In the genomic region with DNA sequence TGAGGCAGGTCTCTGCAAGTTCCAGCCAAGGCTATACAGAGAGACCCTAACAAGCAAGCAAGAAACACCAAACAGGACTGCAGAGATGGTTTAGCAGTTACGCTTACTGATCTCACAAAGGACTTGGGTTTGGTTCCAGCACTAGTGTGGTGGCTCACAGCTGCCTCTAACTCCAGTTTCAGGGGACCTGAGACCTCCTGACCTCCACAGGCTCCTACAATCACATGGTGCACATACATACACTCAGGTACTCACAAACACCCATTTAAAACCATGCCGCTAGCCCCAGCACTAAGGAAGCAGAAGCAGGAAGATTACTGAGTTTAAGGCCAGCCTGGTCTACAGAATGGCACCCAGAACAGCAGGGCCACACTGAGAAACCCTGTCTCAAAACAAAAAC, we compare ENCODE assay signal across 8 mouse cellular contexts. TPM values are rescaled to one million over a fixed set of nuclear protein-coding genes. Genes with fewer than 3 reads are reported as not detected.
DNase-seq lines count a peak whose midpoint lies in the region; ATAC-seq and TF ChIP-seq lines count a peak whose summit lies in the region.
"Had no signal": no experiment of that assay in that cellular context is flagged by ENCODE, and none has a peak within 500 bp of the region (broad histone marks: within the 10 kb centered on the region; RNA-seq: fewer than 3 reads in every experiment).

No protein-coding gene starts in this region.

- H3K4me2 ChIP-seq in lung, postnatal 0 days (replicated peaks; ENCODE audit: low read depth, low read length): peak overlapping the region; percentile 72; the same call in 1 of the 2 replicates
- peak overlapping the region; percentile 83 for H3K4me2 ChIP-seq in forebrain, embryonic 12.5 days
- H3K4me2 ChIP-seq in limb, embryonic 14.5 days (replicated peaks; ENCODE audit: low read depth, low read length, severe bottlenecking): peak overlapping the region; percentile 67
- H3K4me2 ChIP-seq in stomach, embryonic 15.5 days: peak overlapping the region; percentile 72

- peaks cover 4% of the 10 kb centered on the region; the same call in 1 of the 2 replicates for H3K4me1 ChIP-seq in lung, postnatal 0 days (ENCODE audit: insufficient read depth, low read depth, low read length)
- peaks cover 27% of the 10 kb centered on the region for H3K4me1 ChIP-seq in forebrain, embryonic 12.5 days
- H3K4me1 ChIP-seq in limb, embryonic 14.5 days (ENCODE audit: control insufficient read depth, insufficient read depth, low read length): peaks cover 11% of the 10 kb centered on the region
- H3K4me1 ChIP-seq in stomach, embryonic 15.5 days: peaks cover 22% of the 10 kb centered on the region

- no peaks in the 10 kb centered on the region for H3K27me3 ChIP-seq in lung, postnatal 0 days (replicated peaks; ENCODE audit: insufficient read depth, low read length)
- no peaks in the 10 kb centered on the region for H3K27me3 ChIP-seq in forebrain, embryonic 12.5 days
- H3K27me3 ChIP-seq in limb, embryonic 14.5 days (ENCODE audit: control insufficient read depth, insufficient read depth, low read length): no peaks in the 10 kb centered on the region
- H3K27me3 ChIP-seq in stomach, embryonic 15.5 days (replicated peaks): no peaks in the 10 kb centered on the region

- no peak for ATAC-seq in lung, postnatal 0 days
- no peak for ATAC-seq in forebrain, embryonic 12.5 days (ENCODE audit: low FRiP score)
- ATAC-seq in limb, embryonic 14.5 days (ENCODE audit: low FRiP score, low read depth): no peak
- no peak for ATAC-seq in stomach, embryonic 15.5 days (ENCODE audit: insufficient read depth, low FRiP score, low read depth)

- DNase-seq in lung, postnatal 0 days (ENCODE audit: low spot score): no peak
- no peak for DNase-seq in lung, postnatal 36 days
- no peak for DNase-seq in limb, embryonic 14.5 days (ENCODE audit: low spot score)
- DNase-seq in left cerebral cortex, postnatal 36 days (ENCODE audit: low spot score in 2 of 2): no peak
- DNase-seq in testis, postnatal 10 days (ENCODE audit: low spot score): no peak

- TF ChIP-seq EP300 in lung, postnatal 0 days (IDR thresholded peaks at IDR 0.05): no peak

- TF ChIP-seq CTCF in lung, postnatal 0 days (IDR thresholded peaks at IDR 0.05): no peak

- H3K9ac ChIP-seq in lung, postnatal 0 days (replicated peaks; ENCODE audit: low read depth): no peak overlapping the region
- 0 out of 2 replicates have a peak overlapping the region, but pooled peaks have one; percentile 79 for H3K9ac ChIP-seq in forebrain, embryonic 12.5 days
- H3K9ac ChIP-seq in limb, embryonic 14.5 days (ENCODE audit: low read depth, low read length, severe bottlenecking): peak overlapping the region; percentile 74; the same call in 1 of the 2 replicates
- no peak overlapping the region for H3K9ac ChIP-seq in stomach, embryonic 15.5 days

- no peaks in the 10 kb centered on the region for H3K9me3 ChIP-seq in lung, postnatal 0 days (ENCODE audit: low read length)
- no peaks in the 10 kb centered on the region for H3K9me3 ChIP-seq in forebrain, embryonic 12.5 days
- no peaks in the 10 kb centered on the region for H3K9me3 ChIP-seq in limb, embryonic 14.5 days (ENCODE audit: control insufficient read depth, low read length)
- no peaks in the 10 kb centered on the region for H3K9me3 ChIP-seq in stomach, embryonic 15.5 days

- intact Hi-C loops in left cerebral cortex, postnatal 36 days (cut with DNase I): loop anchor here (1.0 to 2.0 kb wide), 2 partner anchors 53 to 80 kb away; no protein-coding TSS in a partner anchor

- H3K4me3 ChIP-seq in lung, postnatal 0 days (ENCODE audit: low read depth, low read length): no peak overlapping the region
- peak overlapping the region; percentile 62; the same call in 1 of the 2 replicates for H3K4me3 ChIP-seq in forebrain, embryonic 12.5 days (replicated peaks)
- peak overlapping the region; percentile 72 for H3K4me3 ChIP-seq in limb, embryonic 14.5 days (replicated peaks; ENCODE audit: low read length)
- peak overlapping the region; percentile 67; the same call in 1 of the 2 replicates for H3K4me3 ChIP-seq in stomach, embryonic 15.5 days (replicated peaks)

- H3K36me3 ChIP-seq in lung, postnatal 0 days (ENCODE audit: insufficient read depth, low read length): no peaks in the 10 kb centered on the region
- H3K36me3 ChIP-seq in forebrain, embryonic 12.5 days (replicated peaks): peaks cover 13% of the 10 kb centered on the region
- peaks cover 11% of the 10 kb centered on the region for H3K36me3 ChIP-seq in limb, embryonic 14.5 days (ENCODE audit: control insufficient read depth, insufficient read depth, low read length)
- 0 out of 2 replicates have a peak, but pooled peaks cover 3% of the 10 kb centered on the region for H3K36me3 ChIP-seq in stomach, embryonic 15.5 days

- WGBS in lung, postnatal 0 days: 85% methylated on average over 2 of the region's 2 CpGs
- WGBS in forebrain, embryonic 12.5 days: 81% methylated on average over 2 of the region's 2 CpGs
- 88% methylated on average over 2 of the region's 2 CpGs for WGBS in limb, embryonic 14.5 days
- 88% methylated on average over 2 of the region's 2 CpGs for WGBS in stomach, embryonic 15.5 days

- H3K27ac ChIP-seq in lung, postnatal 0 days (ENCODE audit: low read length): no peak overlapping the region
- H3K27ac ChIP-seq in forebrain, embryonic 12.5 days: no peak overlapping the region
- no peak overlapping the region for H3K27ac ChIP-seq in limb, embryonic 14.5 days (replicated peaks; ENCODE audit: low read depth, low read length)
- no peak overlapping the region for H3K27ac ChIP-seq in stomach, embryonic 15.5 days

- TF ChIP-seq POLR2A in limb, embryonic 14.5 days (IDR thresholded peaks at IDR 0.05; ENCODE audit: borderline replicate concordance, extremely low read depth, insufficient read depth, insufficient read length): no peak

RNA-seq across cellular contexts. Expression of a gene that starts 0.8 kb away (rescaled TPM):
- 16.6 and 20.7 TPM in 2 replicates for polyA plus RNA-seq in lung, postnatal 0 days (2015; fragmentation: Nextera tagmentation; extraction: Ambion mirVana)
- polyA plus RNA-seq in forebrain, embryonic 12.5 days (2016; fragmentation: Nextera tagmentation; extraction: Ambion mirVana): 76.8 and 80.4 TPM in 2 replicates
- polyA plus RNA-seq in limb, embryonic 14.5 days (2012; rRNA removed): 87.9 and 109 TPM in 2 replicates
- polyA plus RNA-seq in limb, embryonic 14.5 days (2014; fragmentation: Nextera tagmentation; extraction: Ambion mirVana): 65.8 and 66.3 TPM in 2 replicates
- polyA plus RNA-seq in stomach, embryonic 15.5 days (2015; fragmentation: Nextera tagmentation; extraction: Ambion mirVana): 60.9 and 64.2 TPM in 2 replicates
- 1 to 10 TPM; 4.6 to 5.5 TPM for total RNA-seq in left cerebral cortex, postnatal 36 days (2021)

RNA-seq across cellular contexts. Expression of a gene that starts 21.1 kb away (rescaled TPM):
- polyA plus RNA-seq in lung, postnatal 0 days (2015; fragmentation: Nextera tagmentation; extraction: Ambion mirVana): not detected in 2 replicates
- not detected in 2 replicates for polyA plus RNA-seq in forebrain, embryonic 12.5 days (2016; fragmentation: Nextera tagmentation; extraction: Ambion mirVana)
- not detected in 2 replicates for polyA plus RNA-seq in limb, embryonic 14.5 days (2012; rRNA removed)
- not detected in 2 replicates for polyA plus RNA-seq in limb, embryonic 14.5 days (2014; fragmentation: Nextera tagmentation; extraction: Ambion mirVana)
- polyA plus RNA-seq in stomach, embryonic 15.5 days (2015; fragmentation: Nextera tagmentation; extraction: Ambion mirVana): not detected in 2 replicates
- not detected for total RNA-seq in left cerebral cortex, postnatal 36 days (2021)
- total RNA-seq: adrenal gland, adult 18-20 months had no signal

RNA-seq across cellular contexts. Expression of a gene that starts 40.2 kb away (rescaled TPM):
- polyA plus RNA-seq in lung, postnatal 0 days (2015; fragmentation: Nextera tagmentation; extraction: Ambion mirVana): 21.3 and 23.2 TPM in 2 replicates
- polyA plus RNA-seq in forebrain, embryonic 12.5 days (2016; fragmentation: Nextera tagmentation; extraction: Ambion mirVana): 2.2 TPM in 2 replicates
- polyA plus RNA-seq in limb, embryonic 14.5 days (2012; rRNA removed): 9.7 and 10.0 TPM in 2 replicates
- polyA plus RNA-seq in limb, embryonic 14.5 days (2014; fragmentation: Nextera tagmentation; extraction: Ambion mirVana): 6.5 and 8.0 TPM in 2 replicates
- polyA plus RNA-seq in stomach, embryonic 15.5 days (2015; fragmentation: Nextera tagmentation; extraction: Ambion mirVana): 9.6 and 11.0 TPM in 2 replicates
- 1 to 10 TPM; 5.5 to 8.3 TPM for total RNA-seq in left cerebral cortex, postnatal 36 days (2021)

RNA-seq across cellular contexts. Expression of a gene that starts 50.9 kb away (rescaled TPM):
- polyA plus RNA-seq in lung, postnatal 0 days (2015; fragmentation: Nextera tagmentation; extraction: Ambion mirVana): 11.9 and 14.3 TPM in 2 replicates
- polyA plus RNA-seq in forebrain, embryonic 12.5 days (2016; fragmentation: Nextera tagmentation; extraction: Ambion mirVana): 2.0 and 3.2 TPM in 2 replicates
- polyA plus RNA-seq in limb, embryonic 14.5 days (2012; rRNA removed): 29.0 and 33.4 TPM in 2 replicates
- 18.0 and 19.7 TPM in 2 replicates for polyA plus RNA-seq in limb, embryonic 14.5 days (2014; fragmentation: Nextera tagmentation; extraction: Ambion mirVana)
- polyA plus RNA-seq in stomach, embryonic 15.5 days (2015; fragmentation: Nextera tagmentation; extraction: Ambion mirVana): 15.2 and 16.4 TPM in 2 replicates
- total RNA-seq in left cerebral cortex, postnatal 36 days (2021): 10 to 100 TPM; 19.6 to 20.9 TPM

RNA-seq across cellular contexts. Expression of a gene that starts 52.0 kb away (rescaled TPM):
- polyA plus RNA-seq in lung, postnatal 0 days (2015; fragmentation: Nextera tagmentation; extraction: Ambion mirVana): 77.7 and 78.0 TPM in 2 replicates
- polyA plus RNA-seq in forebrain, embryonic 12.5 days (2016; fragmentation: Nextera tagmentation; extraction: Ambion mirVana): 184 and 203 TPM in 2 replicates
- 179 and 199 TPM in 2 replicates for polyA plus RNA-seq in limb, embryonic 14.5 days (2012; rRNA removed)
- polyA plus RNA-seq in limb, embryonic 14.5 days (2014; fragmentation: Nextera tagmentation; extraction: Ambion mirVana): 143 and 147 TPM in 2 replicates
- polyA plus RNA-seq in stomach, embryonic 15.5 days (2015; fragmentation: Nextera tagmentation; extraction: Ambion mirVana): 98.7 and 118 TPM in 2 replicates
- 10 to 100 TPM; 77.5 to 96.5 TPM for total RNA-seq in left cerebral cortex, postnatal 36 days (2021)

Comparison
In these comparisons a context has a peak if more than half of its experiments do, and no peak if none do; other contexts are left out.
1. H3K9ac ChIP-seq: peak in forebrain, embryonic 12.5 days (single experiment) and limb, embryonic 14.5 days (single experiment); none in lung, postnatal 0 days (single experiment) and stomach, embryonic 15.5 days (single experiment).
2. Peak in every context shown above with its lines, with median percentiles within 50 percentile points of each other: H3K4me2 ChIP-seq.